Mouse (Mus musculus) urinary bladder, adult 18-20 months (tissue): ENCODE data around the gene Gm28269.

ENCODE experiments used
- DNase-seq, 2 experiments: peaks; one replicate each; pipeline ENCODE4 v3.0.0; 2022; ENCODE audit warnings: low spot score in 2 of 2, mixed read lengths in 2 of 2

The Gm28269 gene

DNA sequence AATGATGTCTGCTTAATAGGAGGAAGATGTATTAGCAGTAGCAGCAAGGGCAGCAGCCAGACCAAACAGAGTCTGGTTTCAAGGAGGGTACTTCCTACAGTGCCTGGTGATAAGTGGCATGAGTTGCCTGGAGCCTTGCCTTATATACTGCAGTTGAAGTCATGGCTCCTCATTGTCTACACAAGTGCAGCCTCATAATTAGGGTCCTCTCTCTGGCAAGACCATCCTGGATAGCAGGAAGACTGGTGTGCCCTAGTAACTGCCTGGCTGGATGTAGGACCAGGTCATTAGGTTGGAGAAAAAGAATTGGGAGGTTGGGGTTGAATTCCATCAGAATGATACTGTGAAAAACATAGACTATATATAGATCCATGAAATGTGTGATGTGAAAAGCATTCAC lies at the start of gene Gm28269:
Gene Gm28269, minus strand, starts transcription at position 101 of the 400 bp plus-strand sequence.
- no peak for DNase-seq

DNA sequence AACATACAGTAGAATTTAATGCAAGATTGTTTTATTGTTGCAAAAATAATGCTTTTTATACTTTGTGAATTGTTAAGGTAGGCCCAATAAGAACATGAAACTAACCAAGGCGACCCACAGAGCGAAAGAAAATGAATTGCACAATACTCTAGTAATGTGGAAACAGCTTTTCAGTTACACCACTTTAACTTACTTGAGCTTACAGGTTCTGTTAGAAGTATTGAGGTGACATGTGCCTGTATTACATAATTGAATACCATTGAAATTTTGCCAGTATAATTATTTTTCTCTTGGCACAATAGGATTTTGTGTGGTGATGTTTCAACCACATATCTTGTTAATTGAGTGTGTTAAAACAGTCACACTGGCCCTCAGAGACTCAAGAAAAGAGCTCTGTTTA lies 28.0 kb downstream of the Gm28269 start:
- no peak for DNase-seq

DNA sequence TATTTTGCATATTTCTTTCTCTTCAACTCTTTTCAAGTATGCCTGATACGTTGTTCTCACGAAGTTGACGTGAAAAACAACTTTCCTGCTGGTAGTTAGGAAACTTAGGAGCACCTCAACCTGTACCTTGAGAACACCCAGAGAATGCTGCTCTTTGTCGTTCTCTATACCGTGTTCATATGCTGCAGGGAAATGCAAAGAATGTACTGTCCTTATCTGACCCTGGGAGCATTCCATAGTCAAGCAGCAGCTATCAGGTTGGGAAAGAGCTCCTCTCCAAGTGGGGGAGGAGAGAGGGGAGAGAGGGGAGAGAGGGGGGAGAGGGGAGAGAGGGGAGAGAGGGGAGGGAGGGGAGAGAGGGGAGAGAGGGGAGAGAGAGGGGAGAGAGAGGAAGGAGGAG lies 29.6 kb downstream of the Gm28269 start:
- no peak for DNase-seq

DNA sequence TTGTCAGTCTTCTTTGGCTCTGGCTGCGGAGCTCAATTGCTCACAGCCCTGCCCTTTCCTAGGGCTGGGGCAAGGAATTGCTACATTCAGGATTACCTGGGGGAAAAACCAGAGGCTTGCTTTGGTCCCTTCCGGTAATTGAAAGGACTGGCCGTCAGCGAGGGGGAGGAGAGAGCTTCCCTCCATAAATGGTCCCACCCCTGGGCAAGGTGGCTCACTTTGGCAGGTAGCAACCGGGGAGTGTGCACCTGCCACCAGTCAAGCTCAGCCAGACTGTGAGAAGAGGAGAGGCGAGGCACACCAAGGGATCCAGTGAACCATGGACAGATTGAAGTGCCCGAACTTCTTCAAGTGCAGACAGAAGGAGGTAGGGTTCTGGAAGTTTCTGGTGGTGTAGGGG lies 30.1 kb downstream of the Gm28269 start, which contains the start of gene Slc6a14:
Gene Slc6a14, plus strand, starts transcription at position 68 of the 400 bp plus-strand sequence.
- no peak for DNase-seq

DNA sequence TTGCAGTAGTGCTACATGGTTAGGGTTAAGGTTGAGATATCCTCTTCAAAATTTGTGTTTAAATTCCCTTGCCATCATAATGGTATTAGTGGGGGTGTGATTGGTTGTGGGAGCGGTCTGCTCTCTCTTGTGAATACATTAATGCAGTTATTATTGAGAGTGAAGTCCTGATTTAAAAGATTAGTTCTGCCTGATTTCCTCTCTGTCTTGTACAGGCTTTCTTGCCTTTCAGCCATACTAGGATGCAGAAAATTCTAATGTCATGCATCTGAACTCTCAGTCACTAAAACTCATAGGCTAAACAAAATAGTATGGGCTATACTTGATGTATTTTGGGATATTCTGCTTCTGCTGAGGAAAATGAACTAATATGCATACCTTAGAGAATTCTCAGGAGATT lies 40.4 kb downstream of the Gm28269 start:
- no peak for DNase-seq

DNA sequence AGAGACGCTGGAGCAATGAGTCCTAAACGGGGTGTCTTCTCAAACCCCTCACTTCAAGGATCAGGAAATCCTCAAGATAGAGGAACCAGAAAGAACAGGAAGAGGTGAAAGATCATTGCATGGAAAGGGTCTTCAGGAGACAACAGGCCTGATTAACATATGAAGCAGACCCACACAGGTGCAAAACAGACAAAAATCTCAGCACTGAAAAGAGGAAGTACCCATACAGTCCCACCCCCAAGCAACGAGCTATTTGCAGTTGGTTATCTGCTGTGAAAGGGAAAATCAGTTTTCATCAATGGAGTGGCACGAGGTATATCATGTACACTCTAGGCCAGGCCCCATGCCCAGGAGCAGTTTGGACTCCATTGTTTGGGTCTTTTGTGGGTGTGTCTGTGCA lies 43.3 kb downstream of the Gm28269 start:
- no peak for DNase-seq

DNA sequence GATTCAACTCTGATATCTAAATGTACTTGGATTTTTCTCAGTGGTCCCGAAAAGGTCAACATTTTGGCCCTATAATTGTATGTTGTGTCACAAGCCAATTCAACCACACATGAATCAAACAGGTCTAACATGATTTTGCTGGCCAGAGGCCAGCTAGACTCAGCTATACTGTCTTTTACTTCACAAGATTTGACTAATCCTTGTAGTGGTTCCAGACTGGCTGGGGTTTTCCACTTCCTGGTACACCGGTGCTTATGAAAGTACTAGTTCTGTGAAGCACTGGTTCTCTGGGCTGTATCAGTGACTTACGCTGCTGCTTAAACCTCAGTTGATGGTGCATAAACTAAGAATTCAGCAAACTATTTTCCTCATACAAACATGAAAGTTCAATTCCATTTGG lies 49.2 kb downstream of the Gm28269 start:
- DNase-seq, result no peak

DNA sequence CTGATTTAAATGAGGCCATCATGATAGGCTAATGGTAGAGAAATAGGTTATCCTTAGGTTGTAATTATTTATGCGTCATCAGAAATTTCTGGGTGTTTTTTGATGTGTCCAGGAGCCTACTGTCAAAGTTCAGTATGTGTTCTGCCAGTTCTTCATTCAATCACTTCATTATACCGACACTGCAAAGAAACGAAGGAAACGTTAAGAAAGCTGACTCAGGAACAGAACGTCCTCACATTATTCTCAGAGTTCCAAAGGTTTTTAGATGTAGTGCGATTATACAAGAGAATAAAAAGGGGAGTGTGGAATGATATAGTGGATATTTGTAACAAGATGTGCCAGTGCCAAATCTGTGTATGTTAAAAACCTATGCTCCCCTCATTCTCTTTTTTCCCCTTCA lies 49.7 kb downstream of the Gm28269 start:
- no peak for DNase-seq
